Mouse (Mus musculus): ENCODE data around the gene Clybl.

The Clybl gene

DNA sequence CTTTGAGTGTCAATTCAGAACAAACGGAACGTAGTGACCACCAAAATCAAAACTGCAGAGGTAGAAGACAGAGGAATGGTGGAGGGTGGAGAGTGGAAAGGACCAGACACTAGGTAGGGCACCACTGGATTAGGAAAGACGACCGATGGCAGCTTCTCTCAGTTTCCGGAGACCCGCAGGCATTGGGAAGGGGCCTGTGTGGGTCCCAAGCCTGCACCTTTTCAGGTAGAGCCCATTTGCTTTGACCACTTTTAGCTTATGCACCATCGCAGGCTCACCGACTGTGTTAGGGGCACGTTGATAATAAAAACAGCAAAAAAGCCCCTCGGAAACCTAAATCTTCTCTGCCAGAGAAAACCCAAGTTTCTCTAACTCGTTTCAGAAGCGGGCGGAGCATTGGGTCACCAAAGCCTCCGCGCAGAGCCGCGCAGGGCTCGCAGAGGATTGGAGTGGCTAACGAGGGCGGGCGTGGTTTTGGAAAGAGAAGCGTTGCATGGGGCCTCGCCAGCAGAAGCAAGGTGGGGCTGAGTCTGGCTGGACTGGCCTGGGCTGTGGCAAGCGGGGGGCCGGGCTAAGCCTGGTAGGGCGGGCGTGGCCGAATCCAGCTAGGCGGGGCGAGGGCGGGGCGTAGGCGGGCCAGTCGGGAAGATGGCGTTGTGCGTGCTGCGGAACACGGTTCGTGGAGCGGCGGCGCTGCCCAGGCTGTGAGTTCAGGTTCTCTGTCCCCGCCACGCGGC, at the start of gene Clybl:
TSS of gene Clybl (plus strand) at position 627 of the 737 bp plus-strand sequence.
- peak; percentile 96 to 98 for DNase-seq

- DNase-seq, result no peak
These were observed 45.1 kb upstream of the Clybl start for GRCm38 (mm10) chr14:122136368-122136928.

GRCm38 (mm10) chr14:122137234-122137633, 44.3 kb upstream of the Clybl start:
- DNase-seq, result no peak

DNA sequence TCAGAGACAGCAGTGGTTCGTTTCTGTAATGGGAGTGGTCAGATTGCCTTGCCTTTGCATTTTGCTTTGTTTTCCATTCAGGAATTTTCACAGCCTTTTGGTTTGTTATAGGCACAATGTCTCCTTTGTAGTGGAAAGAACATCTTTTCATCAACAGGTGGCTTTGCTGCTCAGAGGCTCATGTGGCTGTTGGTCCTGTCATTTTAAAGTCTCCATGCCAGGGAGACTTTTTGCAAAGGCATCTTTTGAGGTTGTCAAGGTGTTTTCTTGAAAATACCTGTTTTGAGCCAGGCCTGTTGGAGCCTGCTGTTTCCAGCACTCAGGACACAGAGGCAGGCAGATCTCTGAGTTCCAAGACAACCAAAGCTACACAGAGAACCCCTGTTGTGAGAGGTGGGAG, 41.4 kb upstream of the Clybl start:
- no peak for DNase-seq

GRCm38 (mm10) chr14:122143585-122144269, 37.8 kb upstream of the Clybl start:
- no peak for DNase-seq

DNA sequence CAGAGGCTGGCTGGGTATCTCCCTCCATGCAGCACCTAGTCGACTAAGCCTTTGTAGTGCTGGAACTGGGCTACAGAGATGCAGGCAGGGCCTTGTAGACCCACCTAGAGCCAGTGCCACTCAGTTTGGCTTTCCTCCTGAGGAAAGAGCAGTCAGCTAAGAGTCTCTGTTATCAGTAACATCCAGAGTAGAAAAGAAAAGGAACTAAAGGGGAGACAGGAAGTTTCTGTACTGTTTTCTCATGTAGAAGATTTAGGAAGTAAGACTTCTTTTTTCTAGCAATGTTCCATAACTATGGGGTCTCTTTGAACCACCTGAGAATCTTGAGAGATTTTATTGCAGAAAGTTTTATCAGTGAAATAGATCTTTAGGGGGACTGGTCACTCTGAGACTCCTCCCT, 36.1 kb upstream of the Clybl start:
- no peak for DNase-seq

GRCm38 (mm10) chr14:122150616-122151015, 30.9 kb upstream of the Clybl start:
- no peak for DNase-seq

DNA sequence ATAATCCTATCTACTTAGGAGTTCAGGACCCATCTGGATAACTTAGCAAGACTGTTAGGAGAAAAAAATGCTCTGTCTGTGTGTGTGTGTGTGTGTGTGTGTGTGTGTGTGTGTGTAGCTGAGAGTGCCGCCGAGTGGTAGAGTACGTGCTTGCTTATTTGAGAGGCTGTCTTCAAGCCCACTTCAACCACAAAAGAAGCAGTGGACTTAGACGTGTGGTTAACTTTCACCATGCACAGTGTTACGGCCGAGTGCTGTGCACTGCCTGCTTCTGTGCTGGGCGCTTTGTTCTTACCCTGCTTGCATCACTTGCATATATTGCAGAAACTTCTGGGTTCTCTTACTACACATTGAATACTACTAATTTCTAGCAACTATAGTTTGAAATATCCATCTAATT, 23.8 kb upstream of the Clybl start:
- no peak for DNase-seq

- no peak for DNase-seq
These were observed 20.6 kb upstream of the Clybl start for GRCm38 (mm10) chr14:122160916-122161315.

GRCm38 (mm10) chr14:122168912-122169311, 12.6 kb upstream of the Clybl start:
- DNase-seq, result no peak

DNA sequence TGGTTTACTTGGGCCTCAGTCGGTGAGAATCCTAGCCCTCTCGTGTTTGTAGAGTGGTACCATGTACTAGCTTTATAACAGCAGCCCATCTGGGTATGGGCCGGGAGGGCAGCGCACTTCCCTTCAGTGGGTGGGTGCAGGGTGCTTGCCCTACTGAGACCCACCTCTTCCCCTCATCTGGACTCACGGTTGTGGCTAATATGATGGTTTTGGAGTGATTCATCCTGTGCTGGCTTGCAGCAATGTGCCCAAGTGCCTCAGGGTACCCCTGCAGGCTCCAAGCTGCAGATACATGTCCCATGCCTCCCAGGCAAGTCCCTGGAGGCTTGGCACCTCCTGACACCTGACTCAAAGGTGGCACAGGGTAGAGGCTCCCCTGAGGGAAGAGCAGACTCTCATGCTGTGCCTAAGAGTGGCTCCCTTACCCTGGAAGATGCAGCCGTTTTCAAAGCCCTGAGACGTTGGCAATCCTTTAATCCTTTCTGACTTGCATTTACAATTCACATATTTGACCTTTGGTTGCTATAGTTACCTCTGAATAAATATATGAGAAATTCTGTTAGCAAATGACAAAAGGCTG, 11.2 kb upstream of the Clybl start:
- no peak for DNase-seq

- peak; percentile 38 to 39 for DNase-seq
These were observed 10.5 kb upstream of the Clybl start for GRCm38 (mm10) chr14:122171031-122171430.

DNA sequence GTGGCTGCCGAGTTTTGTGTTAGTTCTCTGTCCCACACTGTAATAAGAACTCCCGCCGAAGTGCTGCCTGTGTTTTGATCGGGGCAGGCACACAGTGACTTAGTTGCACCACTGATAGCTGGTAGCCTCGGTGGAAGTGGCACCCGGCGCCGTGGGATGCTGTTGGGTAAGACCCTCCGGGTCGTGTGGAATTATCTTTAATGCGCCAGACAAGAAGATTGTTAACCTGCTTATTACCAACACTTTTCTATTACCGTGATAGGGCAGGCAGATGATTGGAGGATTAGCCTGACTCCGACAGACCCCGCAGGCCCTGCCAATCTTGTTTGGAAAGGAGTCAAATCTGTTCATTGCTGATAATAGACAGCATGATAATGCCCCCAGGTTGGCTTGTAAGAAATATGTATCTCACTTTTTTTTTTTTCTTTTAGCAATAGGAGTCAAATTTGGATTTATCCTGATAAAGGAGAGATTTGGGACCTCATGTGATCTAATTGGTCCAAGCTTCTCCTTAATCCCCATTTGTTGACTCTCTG, 5.2 kb upstream of the Clybl start:
- no peak for DNase-seq

- DNase-seq, result no peak
These were observed 2.2 kb upstream of the Clybl start for GRCm38 (mm10) chr14:122179262-122179661.

DNA sequence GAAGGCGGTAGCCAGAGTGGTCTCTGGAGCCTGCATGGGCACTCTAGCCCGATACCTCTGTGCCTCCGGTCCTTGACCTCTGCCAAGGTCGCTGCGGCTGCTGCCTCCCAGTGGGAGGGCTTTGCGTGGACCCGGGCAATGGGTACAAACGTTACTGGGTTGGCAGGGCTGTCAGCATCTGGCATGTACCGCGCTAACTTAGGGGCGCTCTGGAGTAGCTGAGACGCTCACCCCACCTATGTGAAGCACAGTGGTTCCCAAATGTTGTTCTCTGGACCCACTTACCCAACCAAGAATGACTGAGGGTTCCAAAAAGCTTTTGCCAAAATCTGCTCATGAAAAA, 282 bp downstream of the Clybl start:
- no peak for DNase-seq

DNA sequence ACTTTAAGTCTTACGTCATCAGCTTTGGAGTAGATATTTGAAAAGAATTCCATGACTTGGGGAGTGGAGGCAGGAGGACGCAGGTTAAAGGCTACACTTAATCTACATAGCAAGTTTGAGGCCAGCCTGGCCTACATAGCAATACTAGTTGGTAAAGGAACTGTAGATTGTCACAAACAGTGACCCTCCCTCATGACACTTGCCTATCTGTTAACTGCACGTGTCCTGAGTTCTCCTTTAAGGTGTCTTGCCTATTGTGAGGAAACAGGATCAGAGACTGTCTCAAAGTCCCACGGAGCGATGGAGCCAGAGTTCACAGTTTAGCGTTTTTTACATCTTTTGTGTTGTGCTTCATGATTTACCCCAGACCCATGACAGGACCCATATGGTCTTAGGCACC, 716 bp downstream of the Clybl start:
- DNase-seq, result no peak

- DNase-seq, result no peak
These were observed 2.5 kb downstream of the Clybl start for GRCm38 (mm10) chr14:122183974-122184373.

GRCm38 (mm10) chr14:122188250-122188649, 6.7 kb downstream of the Clybl start:
- no peak for DNase-seq

GRCm38 (mm10) chr14:122189901-122190300, 8.4 kb downstream of the Clybl start:
- DNase-seq, result peak; percentile 62 to 63

GRCm38 (mm10) chr14:122190527-122190926, 9.0 kb downstream of the Clybl start:
- no peak for DNase-seq

GRCm38 (mm10) chr14:122190941-122191510, 9.5 kb downstream of the Clybl start:
- DNase-seq, result peak; percentile 43 to 68

DNA sequence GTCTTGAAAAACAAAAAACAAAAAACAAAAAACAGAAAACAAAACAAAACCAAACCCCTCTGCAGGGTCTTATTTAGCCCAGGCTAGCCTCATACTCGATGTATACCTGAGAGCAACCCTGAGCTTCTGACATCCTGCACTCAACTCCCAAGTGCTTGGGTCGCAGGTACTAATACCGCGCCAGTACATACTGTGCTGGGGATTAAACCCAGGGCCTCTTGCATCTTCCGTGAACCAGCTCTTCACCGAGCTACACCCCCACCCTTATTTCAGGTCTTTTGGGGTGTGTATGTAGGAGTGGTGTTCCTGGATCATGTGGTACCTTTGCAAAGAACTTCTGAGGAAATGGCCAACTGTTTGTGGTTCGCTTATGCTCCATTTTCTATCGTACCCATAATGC, 13.1 kb downstream of the Clybl start:
- DNase-seq, result no peak

DNA sequence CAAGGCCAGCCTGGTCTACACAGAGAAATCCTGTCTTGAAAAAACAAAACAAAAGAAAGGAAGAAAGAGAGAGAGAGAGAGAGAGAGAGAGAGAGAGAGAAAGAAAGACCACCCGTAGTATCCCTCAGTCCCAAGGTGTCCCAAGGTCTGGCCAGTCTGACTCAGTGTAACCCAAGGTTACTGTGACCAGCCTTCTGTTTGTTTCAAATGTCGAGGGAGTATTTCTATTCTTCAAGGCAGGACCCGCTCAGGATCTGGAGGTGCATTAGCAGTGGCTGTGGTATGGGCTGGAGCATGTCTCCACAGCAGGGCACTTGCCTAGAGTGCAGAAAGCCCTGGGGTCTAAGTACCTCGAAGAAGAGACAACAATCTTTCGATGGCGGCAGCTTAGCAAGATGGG, 15.3 kb downstream of the Clybl start:
- DNase-seq, result no peak
